Mouse (Mus musculus): Measurements from ENCODE around the gene Vps29.
"Not testable (repeated sequence)": the region's sequence is repeated elsewhere in the genome, so short reads cannot be mapped to it uniquely, and the experiment has no call there.

The Vps29 gene

GRCm38 (mm10) chr5:122353807-122354491 is at the start of gene Vps29, which contains the start of gene Rad9b:
Gene Vps29 (plus strand): TSS chr5:122354369.
Gene Rad9b (minus strand): TSS chr5:122354233.
- peak; percentile 100 for DNase-seq (ENCODE audit: low read depth, low spot score)

GRCm38 (mm10) chr5:122304541-122304940 is 49.6 kb upstream of the Vps29 start:
- DNase-seq (ENCODE audit: low read depth, low spot score): no peak

GRCm38 (mm10) chr5:122305472-122305871 is 48.7 kb upstream of the Vps29 start:
- DNase-seq (ENCODE audit: low read depth, low spot score): no peak

DNA sequence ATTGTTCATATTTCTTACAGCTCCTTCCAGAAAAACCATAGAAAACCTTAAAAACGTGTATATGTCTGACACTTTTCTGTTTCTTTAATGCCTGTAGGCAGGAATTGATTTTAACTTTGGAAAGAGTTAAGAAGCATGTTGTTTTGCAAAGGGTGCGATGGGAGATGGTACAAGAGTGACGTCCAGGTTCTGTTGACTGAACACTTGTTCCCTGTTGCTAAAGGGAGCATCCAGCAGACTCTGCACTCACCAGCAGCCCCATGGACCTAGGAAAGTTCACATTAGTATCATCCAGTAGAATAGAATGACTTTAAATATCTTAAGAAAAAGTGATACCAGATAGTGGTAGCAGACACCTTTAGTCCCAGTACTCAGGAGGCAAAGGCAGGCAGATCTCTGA is 47.6 kb upstream of the Vps29 start:
- no peak for DNase-seq (ENCODE audit: low read depth, low spot score)

DNA sequence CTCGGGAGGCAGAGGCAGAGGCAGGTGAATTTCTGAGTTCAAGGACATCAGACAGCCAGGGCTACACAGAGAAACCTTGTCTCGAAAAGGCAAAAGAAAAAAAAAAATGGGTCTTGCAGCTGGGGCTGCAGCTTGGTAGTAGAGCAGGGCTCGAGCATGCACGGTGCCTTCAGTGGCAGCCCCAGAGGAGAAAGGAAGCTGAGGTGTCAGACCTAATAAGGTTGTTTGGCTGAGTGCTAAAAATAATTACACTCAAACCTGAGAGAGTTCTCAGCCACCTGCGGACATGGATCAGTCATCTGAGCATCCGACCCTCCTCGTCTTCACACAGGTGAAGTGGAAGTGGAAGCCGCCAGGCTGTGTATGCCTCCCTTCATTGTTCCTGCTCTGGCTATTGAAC is 43.5 kb upstream of the Vps29 start:
- DNase-seq (ENCODE audit: low read depth, low spot score): no peak

GRCm38 (mm10) chr5:122311692-122312091 is 42.5 kb upstream of the Vps29 start:
- DNase-seq (ENCODE audit: low read depth, low spot score): no peak

GRCm38 (mm10) chr5:122312346-122312745 is 41.8 kb upstream of the Vps29 start:
- no peak for DNase-seq (ENCODE audit: low read depth, low spot score)

GRCm38 (mm10) chr5:122312942-122313684 is 41.1 kb upstream of the Vps29 start:
- no peak for DNase-seq (ENCODE audit: low read depth, low spot score)

- DNase-seq (ENCODE audit: low read depth, low spot score): no peak
Observed at GRCm38 (mm10) chr5:122314966-122315667, 39.1 kb upstream of the Vps29 start.

- no peak for DNase-seq (ENCODE audit: low read depth, low spot score)
Observed at GRCm38 (mm10) chr5:122317329-122318045, 36.7 kb upstream of the Vps29 start.

DNA sequence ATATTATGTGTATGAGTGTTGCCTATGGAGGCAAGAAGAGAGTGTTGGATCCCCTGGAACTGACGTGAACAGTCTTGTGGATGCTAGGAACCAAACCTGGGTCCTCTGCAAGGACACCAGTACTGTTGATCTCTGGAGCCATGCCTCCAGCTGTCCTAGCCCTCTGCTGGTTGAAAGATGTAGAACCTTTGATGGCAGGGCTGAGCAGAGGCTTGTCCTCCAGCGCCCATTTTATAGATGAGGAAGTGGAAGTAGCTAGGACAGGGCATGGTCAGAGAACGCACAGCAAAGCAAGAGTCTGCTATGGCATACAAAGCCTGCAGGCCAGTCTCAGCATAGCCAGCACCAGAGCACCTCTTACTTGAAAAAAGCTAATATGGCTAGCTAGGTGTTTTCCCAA is 36.1 kb upstream of the Vps29 start:
- DNase-seq (ENCODE audit: low read depth, low spot score): no peak

- not testable (repeated sequence) for DNase-seq (ENCODE audit: low read depth, low spot score)
Observed at GRCm38 (mm10) chr5:122318976-122319375, 35.2 kb upstream of the Vps29 start.

DNA sequence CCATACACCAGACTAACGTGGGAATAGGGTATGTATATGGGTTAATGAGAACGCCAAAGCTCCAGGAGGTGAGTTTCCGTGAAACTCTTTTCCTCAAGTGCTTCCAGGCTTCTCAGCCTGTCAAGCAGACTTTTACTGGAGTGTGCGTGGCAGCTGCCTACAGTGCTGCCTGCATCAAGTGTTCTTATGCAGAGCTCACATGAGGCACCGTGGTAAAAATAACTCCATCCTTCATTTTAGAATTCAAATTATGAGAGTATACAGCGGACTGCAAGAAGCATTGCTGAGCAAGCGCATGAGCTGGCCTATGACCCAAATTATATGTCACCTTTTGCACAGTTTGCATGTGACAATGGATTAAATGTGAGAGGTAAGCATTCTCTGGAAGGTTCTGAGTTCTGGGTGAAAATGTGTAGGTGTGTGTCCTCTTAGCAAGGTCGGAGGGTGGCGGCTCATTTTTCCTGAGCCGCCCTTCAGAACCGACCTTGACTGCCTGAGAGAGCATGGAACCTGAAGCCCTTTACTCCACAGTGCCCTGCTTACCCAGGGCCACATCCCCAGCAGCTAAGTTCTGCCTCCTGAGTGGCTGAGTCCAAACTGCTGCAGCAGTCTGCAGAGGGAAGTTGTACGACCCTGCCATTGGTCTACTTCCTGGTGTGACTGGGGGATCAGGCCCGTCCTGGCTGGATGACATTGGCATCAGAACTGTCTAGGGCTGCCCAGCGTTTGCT is 34.5 kb upstream of the Vps29 start:
- DNase-seq (ENCODE audit: low read depth, low spot score): no peak

DNA sequence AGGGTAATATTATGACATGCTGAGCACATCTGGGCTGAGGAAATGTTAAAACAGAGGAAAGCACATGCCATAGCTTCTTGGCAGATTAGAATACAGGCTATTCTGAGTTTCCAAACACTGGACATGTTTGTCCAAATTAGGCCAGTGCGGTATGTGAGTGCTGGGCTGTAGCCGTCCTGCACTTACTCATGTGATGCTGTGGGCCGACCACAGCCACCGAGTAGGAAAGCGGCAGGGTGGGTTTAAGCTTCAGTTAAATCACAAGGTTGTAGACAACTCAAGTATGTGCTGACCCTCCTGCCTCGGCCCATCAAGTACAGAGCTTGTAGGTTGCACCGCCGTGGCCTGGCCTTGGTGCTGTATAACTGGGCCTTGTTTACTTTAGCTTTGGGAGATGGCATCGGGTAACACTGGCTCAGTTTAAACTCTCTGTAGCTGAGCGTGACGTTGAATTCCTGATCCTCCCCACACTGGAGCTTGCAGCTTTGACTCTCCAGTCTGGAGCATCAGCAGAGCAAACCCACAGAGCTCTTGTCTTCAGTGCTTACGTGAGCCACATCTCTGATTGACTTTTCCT is 33.9 kb upstream of the Vps29 start:
- no peak for DNase-seq (ENCODE audit: low read depth, low spot score)

GRCm38 (mm10) chr5:122323523-122323922 is 30.6 kb upstream of the Vps29 start:
- DNase-seq (ENCODE audit: low read depth, low spot score): no peak

DNA sequence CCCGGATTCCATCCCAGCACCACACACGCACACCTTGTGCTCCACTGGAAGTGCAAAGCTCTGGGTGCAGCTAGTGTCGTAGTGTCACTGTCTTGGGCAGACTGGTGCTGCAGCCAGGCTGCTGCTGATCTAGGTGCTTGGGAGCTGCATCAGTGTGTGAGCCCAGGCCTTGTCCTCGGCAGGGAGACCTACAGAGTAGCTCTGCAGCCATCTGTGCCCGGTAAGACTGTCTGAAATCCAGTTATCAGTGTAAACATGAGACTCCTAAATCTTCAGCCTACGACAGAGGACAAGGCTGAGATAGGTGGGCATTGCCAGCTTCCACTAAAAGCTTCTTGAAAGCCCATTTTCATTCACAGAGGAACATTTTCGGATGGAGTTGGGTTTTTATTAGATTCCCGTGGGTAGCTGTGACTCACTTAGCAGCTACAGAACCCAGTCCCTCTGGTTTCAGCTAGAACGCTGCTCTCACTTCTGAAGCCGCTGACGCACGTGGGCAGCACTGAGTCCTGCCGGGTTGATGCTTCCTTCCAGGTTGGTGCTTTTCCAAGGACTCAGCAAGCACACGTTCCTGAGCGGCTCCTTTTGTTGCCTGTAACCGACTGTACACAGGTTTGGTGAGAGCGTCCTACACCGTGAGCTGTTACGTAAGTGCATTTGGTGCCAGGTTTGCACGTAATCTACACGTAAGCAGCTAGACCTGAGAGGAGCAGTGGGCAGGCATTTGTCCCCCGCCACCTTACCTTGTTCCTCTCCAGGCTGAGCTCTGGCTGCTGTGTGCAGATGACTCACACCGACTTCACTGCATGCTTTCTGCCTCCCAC is 29.3 kb upstream of the Vps29 start:
- DNase-seq (ENCODE audit: low read depth, low spot score): no peak

DNA sequence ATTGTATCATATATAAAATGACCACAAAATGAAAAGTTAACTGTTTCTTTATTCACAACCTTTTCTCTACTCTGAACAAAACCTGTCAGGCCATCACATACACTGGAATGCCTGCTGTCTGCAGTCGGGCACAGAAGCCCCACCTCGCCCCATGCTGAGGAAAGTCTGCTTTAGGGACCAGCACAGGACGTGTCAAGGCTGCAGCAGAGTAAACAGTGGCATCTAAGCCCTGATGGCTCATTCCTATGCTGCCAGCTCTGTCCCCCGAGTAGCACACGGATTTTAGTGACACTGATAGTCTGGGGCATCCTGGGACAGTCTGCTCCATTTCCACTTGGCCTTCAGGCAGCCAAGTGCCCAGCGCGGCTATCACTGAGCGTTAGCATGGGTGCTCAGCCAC is 28.7 kb upstream of the Vps29 start:
- DNase-seq (ENCODE audit: low read depth, low spot score): no peak

GRCm38 (mm10) chr5:122327283-122327682 is 26.9 kb upstream of the Vps29 start:
- no peak for DNase-seq (ENCODE audit: low read depth, low spot score)

DNA sequence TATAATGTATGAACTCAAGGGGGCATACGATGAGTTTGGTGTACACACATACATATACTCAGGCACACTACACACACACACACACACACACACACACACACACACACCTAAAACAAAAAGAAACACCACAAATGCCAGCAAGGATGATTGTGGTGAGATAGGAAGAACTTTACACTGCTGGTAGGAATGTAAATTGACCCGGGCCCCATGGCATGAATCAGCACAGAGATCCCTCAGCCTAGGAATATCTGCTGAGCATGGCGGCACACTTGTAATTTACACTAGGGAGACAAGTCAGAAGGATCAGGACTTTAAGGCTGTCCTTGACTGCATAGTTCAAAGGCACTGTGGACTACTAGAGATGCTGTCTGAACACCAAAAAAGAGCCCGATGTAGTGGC is 23.9 kb upstream of the Vps29 start:
- no peak for DNase-seq (ENCODE audit: low read depth, low spot score)

DNA sequence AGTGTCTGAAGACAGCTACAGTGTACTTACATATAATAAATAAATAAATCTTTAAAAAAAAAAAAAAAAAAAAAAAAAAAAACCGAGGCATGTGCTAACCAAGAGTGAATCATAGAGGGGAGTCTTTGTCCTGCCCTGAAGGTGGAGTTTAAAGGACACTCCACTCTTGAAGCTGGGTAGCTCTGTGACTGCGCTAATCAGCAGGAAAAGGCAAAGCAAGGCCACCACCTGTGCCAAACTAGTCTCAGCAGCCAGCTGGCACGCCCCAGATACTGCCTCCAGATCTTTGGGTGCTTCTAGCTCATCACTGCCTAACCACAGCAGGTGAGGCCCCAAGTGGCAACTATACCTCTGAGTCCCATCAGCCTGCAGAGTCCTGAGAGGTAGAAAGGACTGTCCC is 19.5 kb upstream of the Vps29 start:
- DNase-seq (ENCODE audit: low read depth, low spot score): no peak

All from c-Kit-negative CD71-positive TER-119-positive erythroid progenitor cells, embryonic 14.5 days (primary cell).